8 mouse cellular contexts compared by ENCODE assay signal in genomic region chr7:123982010-123982409, GRCm38 (mm10). TPM values are rescaled to one million over a fixed set of nuclear protein-coding genes. Genes with fewer than 3 reads are reported as not detected.
A peak's percentile ranks its signal among the peaks of the same experiment; 100 is the strongest.
DNase-seq lines count a peak whose midpoint lies in the region; ATAC-seq lines count a peak whose summit lies in the region.
"Had no signal": no experiment of that assay in that cellular context is flagged by ENCODE, and none has a peak within 500 bp of the region (broad histone marks: within the 10 kb centered on the region; RNA-seq: fewer than 3 reads in every experiment).

No protein-coding gene starts in this region.

- no peak overlapping the region; the same call in 1 of the 2 replicates for H3K4me3 ChIP-seq in lung, embryonic 16.5 days (ENCODE audit: low read length)
- peak overlapping the region; percentile 68 for H3K4me3 ChIP-seq in forebrain, embryonic 13.5 days
- H3K4me3 ChIP-seq in limb, embryonic 11.5 days (ENCODE audit: low read depth, low read length) = peak overlapping the region; percentile 57
- H3K4me3 ChIP-seq in stomach, embryonic 16.5 days (replicated peaks; ENCODE audit: low read length) = peak overlapping the region; percentile 52

- H3K9me3 ChIP-seq in lung, embryonic 16.5 days (ENCODE audit: control insufficient read depth, low read length) = no peaks in the 10 kb centered on the region
- no peaks in the 10 kb centered on the region for H3K9me3 ChIP-seq in forebrain, embryonic 13.5 days (replicated peaks)
- H3K9me3 ChIP-seq in limb, embryonic 11.5 days (ENCODE audit: control insufficient read depth, low read length) = no peaks in the 10 kb centered on the region
- no peaks in the 10 kb centered on the region for H3K9me3 ChIP-seq in stomach, embryonic 16.5 days (replicated peaks; ENCODE audit: control insufficient read depth, low read length)

- peaks cover 61% of the 10 kb centered on the region for H3K27me3 ChIP-seq in lung, embryonic 16.5 days (ENCODE audit: control insufficient read depth, insufficient read depth, low read depth, low read length)
- H3K27me3 ChIP-seq in forebrain, embryonic 13.5 days = peaks cover 74% of the 10 kb centered on the region
- H3K27me3 ChIP-seq in limb, embryonic 11.5 days (ENCODE audit: control insufficient read depth, insufficient read depth, low read length) = peaks cover 58% of the 10 kb centered on the region
- peaks cover 70% of the 10 kb centered on the region for H3K27me3 ChIP-seq in stomach, embryonic 16.5 days (ENCODE audit: control insufficient read depth, insufficient read depth, low read length)

- DNase-seq in lung, postnatal 14 days = no peak
- no peak for DNase-seq in limb, embryonic 11.5 days (ENCODE audit: low spot score)
- no peak for DNase-seq in ovary, postnatal 36 days (ENCODE audit: low spot score)
- DNase-seq in gastrocnemius, postnatal 36 days = no peak
- DNase-seq: cerebellum, adult 18-20 months had no signal

- H3K27ac ChIP-seq in lung, embryonic 16.5 days (ENCODE audit: low read length) = no peak overlapping the region
- H3K27ac ChIP-seq in forebrain, embryonic 13.5 days = no peak overlapping the region
- no peak overlapping the region for H3K27ac ChIP-seq in limb, embryonic 11.5 days (replicated peaks; ENCODE audit: low read depth, low read length)
- no peak overlapping the region for H3K27ac ChIP-seq in stomach, embryonic 16.5 days (ENCODE audit: low read length)

- no peak overlapping the region for H3K9ac ChIP-seq in lung, embryonic 16.5 days (ENCODE audit: low read length)
- peak overlapping the region; percentile 61; the same call in 1 of the 2 replicates for H3K9ac ChIP-seq in forebrain, embryonic 13.5 days
- H3K9ac ChIP-seq in limb, embryonic 11.5 days (ENCODE audit: low read length) = no peak overlapping the region
- no peak overlapping the region for H3K9ac ChIP-seq in stomach, embryonic 16.5 days (ENCODE audit: low read length)

- H3K36me3 ChIP-seq in lung, embryonic 16.5 days (ENCODE audit: control insufficient read depth, insufficient read depth, low read length) = no peaks in the 10 kb centered on the region
- no peaks in the 10 kb centered on the region for H3K36me3 ChIP-seq in forebrain, embryonic 13.5 days (ENCODE audit: poor library complexity, severe bottlenecking)
- no peaks in the 10 kb centered on the region for H3K36me3 ChIP-seq in limb, embryonic 11.5 days (ENCODE audit: control insufficient read depth, insufficient read depth, low read length)
- H3K36me3 ChIP-seq in stomach, embryonic 16.5 days (ENCODE audit: control insufficient read depth, insufficient read depth, low read length) = no peaks in the 10 kb centered on the region

- no peak for ATAC-seq in lung, embryonic 16.5 days (ENCODE audit: low read depth)
- ATAC-seq in forebrain, embryonic 13.5 days = peak; percentile 25
- ATAC-seq in limb, embryonic 11.5 days (ENCODE audit: insufficient number of reproducible peaks, low FRiP score, low TSS enrichment, low read depth) = no peak
- no peak for ATAC-seq in stomach, embryonic 16.5 days (ENCODE audit: insufficient read depth, low FRiP score)

- 2% methylated on average over 5 of the region's 5 CpGs for WGBS in lung, embryonic 16.5 days
- WGBS in forebrain, embryonic 13.5 days = 2% methylated on average over 5 of the region's 5 CpGs
- 3% methylated on average over 5 of the region's 5 CpGs for WGBS in limb, embryonic 11.5 days
- 2% methylated on average over 5 of the region's 5 CpGs for WGBS in stomach, embryonic 16.5 days

- H3K4me2 ChIP-seq in lung, embryonic 16.5 days (ENCODE audit: low read depth, low read length) = peak overlapping the region; percentile 91; the same call in 1 of the 2 replicates
- H3K4me2 ChIP-seq in forebrain, embryonic 13.5 days = peak overlapping the region; percentile 98
- peak overlapping the region; percentile 97; the same call in 1 of the 2 replicates for H3K4me2 ChIP-seq in limb, embryonic 11.5 days (ENCODE audit: low read depth, severe bottlenecking)
- H3K4me2 ChIP-seq in stomach, embryonic 16.5 days (ENCODE audit: low read depth, low read length) = peak overlapping the region; percentile 91; the same call in 1 of the 2 replicates

- intact Hi-C loops in gastrocnemius, postnatal 36 days (cut with DNase I) = no loop called here

- 0 out of 2 replicates have a peak, but pooled peaks cover 4% of the 10 kb centered on the region for H3K4me1 ChIP-seq in lung, embryonic 16.5 days (replicated peaks; ENCODE audit: control insufficient read depth, insufficient read depth, low read length)
- peaks cover 17% of the 10 kb centered on the region for H3K4me1 ChIP-seq in forebrain, embryonic 13.5 days
- H3K4me1 ChIP-seq in limb, embryonic 11.5 days (ENCODE audit: control insufficient read depth, insufficient read depth, low read length) = no peaks in the 10 kb centered on the region
- H3K4me1 ChIP-seq in stomach, embryonic 16.5 days (ENCODE audit: control insufficient read depth, insufficient read depth, low read length) = no peaks in the 10 kb centered on the region

RNA-seq across cellular contexts. Expression of gene Hs3st4, which starts 0.7 kb away (rescaled TPM):
- 0.05 TPM in 1 of 2 replicates, not detected in the other for polyA plus RNA-seq in lung, embryonic 16.5 days (2015; fragmentation: Nextera tagmentation; extraction: Ambion mirVana)
- 3.3 and 5.0 TPM in 2 replicates for polyA plus RNA-seq in forebrain, embryonic 13.5 days (2015; fragmentation: Nextera tagmentation; extraction: Ambion mirVana)
- 0.16 TPM in 1 of 2 replicates, not detected in the other for polyA plus RNA-seq in limb, embryonic 11.5 days (2014; fragmentation: Nextera tagmentation; extraction: Ambion mirVana)
- polyA plus RNA-seq in stomach, embryonic 16.5 days (2015; fragmentation: Nextera tagmentation; extraction: Ambion mirVana) = 0.06 and 0.10 TPM in 2 replicates
- not detected for total RNA-seq in gastrocnemius, postnatal 36 days (2021)
